Mouse (Mus musculus) stomach, postnatal 0 days (tissue): ENCODE results near the gene Hsd17b3. TPM values are rescaled to one million over a fixed set of nuclear protein-coding genes. Genes with fewer than 3 reads are reported as not detected.

ENCODE experiments used
- ATAC-seq: fragments of 200-750 bp; cut with Nextera tagmentation; 2 replicates; pipeline ENCODE4 v1.8.0; 2017; ENCODE audit not compliant: low FRiP score, low TSS enrichment
- DNase-seq: peaks from one replicate; pipeline ENCODE4 v3.0.0-alpha.2; 2016; ENCODE audit warnings: low spot score
- H3K27ac ChIP-seq: fragments of 300-500 bp; sonication (generic); replicated peaks from 2 replicates; pipeline ENCODE4 v1.5.1; 2014; ENCODE audit warnings: mild to moderate bottlenecking, control low read depth
- H3K27me3 ChIP-seq: fragments of 300-500 bp; sonication (generic); 2 replicates; pipeline ENCODE4 v1.6.1; 2014; ENCODE audit warnings: low read length; ENCODE audit not compliant: control insufficient read depth, insufficient read depth
- H3K36me3 ChIP-seq: fragments of 300-500 bp; sonication (generic); 2 replicates; pipeline ENCODE4 v1.6.1; 2014; ENCODE audit warnings: low read length, mixed read lengths; ENCODE audit not compliant: control insufficient read depth, insufficient read depth
- H3K4me1 ChIP-seq: fragments of 300-500 bp; sonication (generic); replicated peaks from 2 replicates; pipeline ENCODE4 v1.6.1; 2014; ENCODE audit warnings: antibody characterized with exemption; ENCODE audit not compliant: control insufficient read depth, insufficient read depth
- H3K4me2 ChIP-seq: fragments of 300-500 bp; sonication (generic); replicated peaks from 2 replicates; pipeline ENCODE4 v1.6.1; 2014; ENCODE audit warnings: low read depth, mild to moderate bottlenecking, control low read depth, moderate library complexity
- H3K4me3 ChIP-seq: fragments of 300-500 bp; sonication (generic); 2 replicates; pipeline ENCODE4 v1.5.1; 2014; ENCODE audit warnings: low read depth, low read length, control low read depth
- H3K9ac ChIP-seq: fragments of 300-500 bp; sonication (generic); 2 replicates; pipeline ENCODE4 v1.6.1; 2014; ENCODE audit warnings: mild to moderate bottlenecking, low read length, control low read depth, mixed read lengths
- H3K9me3 ChIP-seq: fragments of 300-500 bp; sonication (generic); 2 replicates; pipeline ENCODE4 v1.6.1; 2016; ENCODE audit warnings: low read length; ENCODE audit not compliant: control insufficient read depth
- CTCF ChIP-seq: IDR thresholded peaks from 2 replicates; pipeline ENCODE4 v1.5.1; 2016; ENCODE audit warnings: antibody characterized with exemption, low read depth, mild to moderate bottlenecking, moderate library complexity
- EP300 ChIP-seq: optimal IDR thresholded peaks from 2 replicates; pipeline ENCODE3; 2016; ENCODE audit warnings: antibody characterized with exemption
- WGBS: fragments of 180-500 bp; shearing (Covaris S2); extraction: QIAGEN DNeasy Blood & Tissue Kit; methylation state at CpG from one replicate; pipeline ENCODE4 v1.1.7; 2014; 5-methylcytosine and 5-hydroxymethylcytosine counted together
- polyA plus RNA-seq: library from polyadenylated mRNA; unstranded; fragments of >200 nt; fragmentation: Nextera tagmentation; extraction: Ambion mirVana; gene quantifications from 2 replicates; pipeline ENCODE4 v1.2.1, GENCODE M21; 2015

The Hsd17b3 gene
- polyA plus RNA-seq, 1 experiment from 2014 or later: not detected

GRCm38 (mm10) chr13:64092141-64092540 lies 3.1 kb upstream of the Hsd17b3 start:
- WGBS: 69% methylated on average over 3 of the region's 3 CpGs
- no peak overlapping the region for H3K4me3 ChIP-seq
- TF ChIP-seq CTCF: no peak
- TF ChIP-seq EP300: no peak

GRCm38 (mm10) chr13:64091006-64091405 lies 2.0 kb upstream of the Hsd17b3 start:
- WGBS: 70% methylated on average over 7 of the region's 7 CpGs
- DNase-seq: no peak
- H3K4me1 ChIP-seq: no peaks in the 10 kb centered on the region
- ATAC-seq: no peak
- H3K36me3 ChIP-seq: no peaks in the 10 kb centered on the region
- H3K27me3 ChIP-seq: no peaks in the 10 kb centered on the region
- no peaks in the 10 kb centered on the region for H3K9me3 ChIP-seq
- no peak overlapping the region for H3K9ac ChIP-seq
- TF ChIP-seq CTCF: no peak
- TF ChIP-seq EP300: no peak
- no peak overlapping the region for H3K4me2 ChIP-seq
- H3K4me3 ChIP-seq: no peak overlapping the region
- no peak overlapping the region for H3K27ac ChIP-seq

More at GRCm38 (mm10) chr13:64092141-64092540, 3.1 kb upstream of the Hsd17b3 start:
- DNase-seq (no peak), ATAC-seq (no peak)
- H3K9ac ChIP-seq: no peak overlapping the region
- H3K27me3 ChIP-seq: no peaks in the 10 kb centered on the region
- no peak overlapping the region for H3K4me2 ChIP-seq
- no peaks in the 10 kb centered on the region for H3K9me3 ChIP-seq
- no peaks in the 10 kb centered on the region for H3K36me3 ChIP-seq
- H3K27ac ChIP-seq: no peak overlapping the region
- no peaks in the 10 kb centered on the region for H3K4me1 ChIP-seq

- H3K9me3 ChIP-seq: no peaks in the 10 kb centered on the region
- 53% methylated on average over 5 of the region's 5 CpGs for WGBS
- 0 out of 2 replicates have a peak, but pooled peaks have one; percentile 42 for ATAC-seq
- TF ChIP-seq CTCF: no peak
- TF ChIP-seq EP300: no peak
- no peak for DNase-seq
- H3K9ac ChIP-seq: no peak overlapping the region
- no peaks in the 10 kb centered on the region for H3K4me1 ChIP-seq
- no peak overlapping the region for H3K4me3 ChIP-seq
- H3K4me2 ChIP-seq: no peak overlapping the region
- H3K27ac ChIP-seq: no peak overlapping the region
- no peaks in the 10 kb centered on the region for H3K36me3 ChIP-seq
- no peaks in the 10 kb centered on the region for H3K27me3 ChIP-seq
These were observed 1.2 kb upstream of the Hsd17b3 start for GRCm38 (mm10) chr13:64090278-64090677.

- 65% methylated on average over 7 of the region's 7 CpGs for WGBS
- ATAC-seq: no peak
- no peaks in the 10 kb centered on the region for H3K9me3 ChIP-seq
- H3K36me3 ChIP-seq: no peaks in the 10 kb centered on the region
- H3K4me3 ChIP-seq: no peak overlapping the region
- no peak overlapping the region for H3K4me2 ChIP-seq
- DNase-seq: no peak
- no peaks in the 10 kb centered on the region for H3K4me1 ChIP-seq
- H3K9ac ChIP-seq: no peak overlapping the region
- TF ChIP-seq EP300 (no peak), CTCF (no peak)
- no peak overlapping the region for H3K27ac ChIP-seq
- no peaks in the 10 kb centered on the region for H3K27me3 ChIP-seq
These were observed 973 bp downstream of the Hsd17b3 start for GRCm38 (mm10) chr13:64088057-64088456.

GRCm38 (mm10) chr13:64086036-64086435 lies 3.0 kb downstream of the Hsd17b3 start:
- ATAC-seq: no peak
- 80% methylated on average over 5 of the region's 5 CpGs for WGBS
- Histone ChIP-seq H3K4me1 (no peaks in the 10 kb centered on the region), H3K4me2 (no peak overlapping the region), H3K9me3 (no peaks in the 10 kb centered on the region), H3K9ac (no peak overlapping the region), H3K27me3 (no peaks in the 10 kb centered on the region), H3K27ac (no peak overlapping the region), H3K4me3 (no peak overlapping the region), H3K36me3 (no peaks in the 10 kb centered on the region)
- DNase-seq: no peak
- no peak for TF ChIP-seq CTCF
- no peak for TF ChIP-seq EP300

GRCm38 (mm10) chr13:64083331-64083730 lies 5.7 kb downstream of the Hsd17b3 start:
- DNase-seq (no peak), ATAC-seq (no peak)
- no peak overlapping the region for H3K4me3 ChIP-seq
- H3K4me2 ChIP-seq: no peak overlapping the region
- TF ChIP-seq EP300 (no peak), CTCF (no peak)
- H3K9ac ChIP-seq: no peak overlapping the region
- no peaks in the 10 kb centered on the region for H3K36me3 ChIP-seq
- no peaks in the 10 kb centered on the region for H3K9me3 ChIP-seq
- 80% methylated on average over 3 of the region's 3 CpGs for WGBS
- no peak overlapping the region for H3K27ac ChIP-seq
- H3K4me1 ChIP-seq: no peaks in the 10 kb centered on the region
- H3K27me3 ChIP-seq: no peaks in the 10 kb centered on the region
